Mouse (Mus musculus) left cerebral cortex, adult 2 months (tissue): ENCODE measurements around the gene Eef1g. TPM values are rescaled to one million over a fixed set of nuclear protein-coding genes. Genes with fewer than 3 reads are reported as not detected.

Source experiments
- DNase-seq, 2 experiments: peaks; one replicate each; pipeline ENCODE4 v3.0.0; 2021 to 2022; ENCODE audit warnings: low spot score in 2 of 2, mixed read lengths in 1 of 2; ENCODE audit errors: extremely low spot score in 1 of 2
- H3K27ac ChIP-seq: fragments of 200-600 bp; 2 replicates; pipeline ENCODE4 v1.8.1; 2022
- H3K4me3 ChIP-seq: fragments of 200-600 bp; 2 replicates; pipeline ENCODE4 v1.8.1; 2022
- CTCF ChIP-seq: fragments of 200-600 bp; IDR thresholded peaks from 2 replicates; pipeline ENCODE4 v1.8.1; 2022; ENCODE audit warnings: antibody characterized with exemption, mild to moderate bottlenecking, moderate library complexity
- intact Hi-C: fragments of 180-260 bp; cut with DNase I; formaldehyde crosslinking; loops from one replicate; pipeline ENCODE4 v1.15.1; 2025
- total RNA-seq, 2 experiments: library from RNA; stranded (reverse); gene quantifications; 2 replicates each; pipeline ENCODE4 v1.2.3; 2021

Eef1g gene
- total RNA-seq, 2 experiments from 2014 or later, result 228 to 236 TPM

DNA sequence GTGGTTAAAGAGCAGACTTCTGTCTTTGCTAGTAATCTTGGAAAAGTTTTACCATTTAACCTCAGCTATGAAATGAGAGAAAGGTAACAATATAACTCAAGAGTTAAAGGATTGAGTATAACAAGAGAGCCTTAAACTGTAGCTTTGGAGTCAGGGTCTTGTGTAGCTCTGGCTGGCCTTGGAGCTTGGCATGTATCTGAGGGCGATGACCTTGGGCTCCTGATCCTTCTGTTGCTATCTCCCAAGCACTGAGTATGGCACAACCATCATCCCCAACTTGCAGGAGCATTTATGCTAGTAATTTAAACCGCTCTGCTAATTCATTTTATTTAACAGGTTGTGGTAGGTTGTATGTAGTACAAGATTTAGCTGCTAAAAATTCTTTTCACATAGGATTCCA is 8.7 kb downstream of the Eef1g start:
- intact Hi-C loops, result loop anchor here (1.0 kb wide), 1 partner anchor 107 kb away; no protein-coding TSS in a partner anchor
- Histone ChIP-seq H3K4me3 (no peak overlapping the region), H3K27ac (no peak overlapping the region)
- DNase-seq, result no peak
- no peak for TF ChIP-seq CTCF

DNA sequence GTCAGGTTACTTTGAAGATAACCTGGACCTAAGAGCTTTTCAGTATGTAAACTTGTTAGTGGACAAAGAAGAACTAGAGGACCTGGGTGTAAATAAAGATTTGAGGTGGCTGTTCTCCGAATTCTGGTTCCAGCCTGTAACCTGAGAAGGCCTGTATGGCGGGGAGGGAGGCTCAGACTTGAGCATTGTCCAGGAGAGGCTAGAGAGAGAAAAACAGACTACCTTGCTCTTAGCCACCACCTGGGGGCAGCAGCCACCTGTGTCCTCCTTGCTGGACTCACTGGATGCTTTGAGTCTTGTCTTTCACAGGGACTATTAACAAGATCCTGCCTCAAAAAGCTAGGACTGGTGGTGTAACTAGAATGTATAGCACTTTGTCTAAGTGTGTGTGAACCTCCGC is 9.7 kb downstream of the Eef1g start:
- intact Hi-C loops, result loop anchor here (2.0 kb wide), 1 partner anchor 132 kb away; no protein-coding TSS in a partner anchor
- DNase-seq, result no peak
- peak; percentile 70 for TF ChIP-seq CTCF
- H3K27ac ChIP-seq, result no peak overlapping the region
- H3K4me3 ChIP-seq, result no peak overlapping the region

DNA sequence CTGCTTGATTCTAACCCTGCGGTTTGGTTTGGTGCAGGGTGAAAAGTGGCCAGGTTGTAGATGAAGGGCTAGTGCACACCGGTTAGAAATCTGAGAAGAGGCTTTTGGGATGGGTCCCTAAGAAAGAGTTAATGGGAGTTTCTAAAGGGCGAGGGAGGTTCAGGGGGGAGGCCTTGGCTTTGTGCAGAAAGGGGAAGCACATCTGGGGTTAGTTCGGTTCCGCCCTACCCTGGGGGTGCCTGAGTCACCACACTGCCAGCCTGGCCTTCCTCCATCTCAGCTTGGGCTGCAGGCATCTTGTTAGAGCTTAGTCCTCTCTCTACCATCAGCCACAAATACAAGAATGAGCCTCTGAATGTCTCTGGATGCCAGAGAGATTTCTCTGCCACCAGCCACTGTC is 13.9 kb downstream of the Eef1g start:
- no peak overlapping the region for H3K4me3 ChIP-seq
- H3K27ac ChIP-seq, result no peak overlapping the region
- intact Hi-C loops, result no loop called here
- DNase-seq, result no peak
- TF ChIP-seq CTCF, result no peak

DNA sequence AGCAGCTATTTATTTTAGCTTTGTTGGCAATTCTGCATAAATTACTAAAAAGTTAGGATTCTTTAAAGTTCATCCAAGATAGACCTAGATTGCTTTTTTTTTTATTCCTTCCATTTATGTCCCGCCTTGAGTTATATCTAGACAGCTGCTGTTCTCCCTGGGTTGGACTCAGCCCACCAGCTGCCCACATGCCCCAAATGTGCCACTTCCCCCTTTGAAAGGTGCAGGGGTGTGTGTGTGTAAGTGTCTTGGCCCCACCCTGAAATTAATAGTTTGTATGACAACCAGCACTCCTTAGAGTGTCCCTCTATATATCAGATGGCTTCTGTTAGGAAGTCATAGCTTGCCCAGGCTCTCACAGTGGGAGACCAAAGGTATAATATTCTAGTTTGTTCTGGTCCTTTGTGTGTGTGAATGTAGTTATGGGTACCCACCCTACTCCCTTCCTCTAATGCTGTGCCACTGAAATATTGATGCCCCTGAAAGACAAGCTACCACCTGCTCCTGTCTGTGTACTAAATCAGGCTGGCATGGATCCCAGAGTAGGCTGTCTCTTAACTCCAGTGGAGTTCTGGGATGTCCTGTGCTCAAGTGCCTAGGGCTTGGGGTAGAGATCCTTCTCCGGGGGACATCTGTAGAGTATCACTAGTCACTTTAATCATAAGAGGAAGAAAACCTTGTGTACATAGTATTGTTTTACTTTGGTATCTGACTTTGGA is 14.8 kb downstream of the Eef1g start:
- no peak for TF ChIP-seq CTCF
- Histone ChIP-seq H3K4me3 (no peak overlapping the region), H3K27ac (no peak overlapping the region)
- no peak for DNase-seq
- intact Hi-C loops, result no loop called here

DNA sequence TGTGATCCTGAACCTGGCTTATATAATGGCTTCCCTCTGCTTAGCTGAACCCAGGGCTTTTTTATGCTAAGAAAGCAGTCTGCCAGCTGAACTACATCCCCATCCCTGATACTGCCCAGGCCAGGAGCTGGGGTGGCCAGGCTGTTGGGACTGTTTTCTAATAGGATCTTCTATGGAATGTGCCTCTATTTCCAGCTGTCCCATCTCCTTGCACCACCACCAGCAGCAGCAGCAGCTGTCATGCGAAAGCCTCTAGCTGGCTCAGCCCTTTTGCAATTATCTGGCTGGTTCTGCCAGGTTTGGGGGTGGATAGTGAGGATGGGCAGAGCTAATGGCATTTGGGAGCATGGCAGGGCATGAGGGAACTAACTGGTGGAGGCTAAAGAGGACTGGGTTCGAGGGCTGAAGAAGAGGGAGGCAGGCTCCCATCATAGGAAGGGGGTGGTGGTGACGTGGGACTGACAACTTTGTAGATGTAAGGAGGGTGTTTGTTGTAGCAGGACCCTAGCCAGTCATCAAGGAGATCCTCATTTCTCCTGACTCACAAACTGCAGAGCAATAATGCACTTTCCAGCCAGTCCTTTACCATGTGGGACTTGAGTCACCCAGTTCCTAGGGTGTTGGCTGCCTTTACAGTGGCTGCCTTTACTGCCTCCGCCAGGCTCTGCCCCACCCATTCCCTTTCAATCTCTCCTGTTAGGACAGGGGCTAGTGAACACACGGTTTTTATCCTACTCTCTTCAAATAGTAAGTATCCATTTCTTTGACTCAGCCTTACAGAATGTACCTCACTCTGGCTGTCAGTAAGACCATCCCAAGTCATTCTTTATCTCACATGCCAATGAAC is 15.7 kb downstream of the Eef1g start:
- no peak overlapping the region for H3K4me3 ChIP-seq
- DNase-seq, result no peak
- H3K27ac ChIP-seq, result no peak overlapping the region
- intact Hi-C loops, result no loop called here
- no peak for TF ChIP-seq CTCF

DNA sequence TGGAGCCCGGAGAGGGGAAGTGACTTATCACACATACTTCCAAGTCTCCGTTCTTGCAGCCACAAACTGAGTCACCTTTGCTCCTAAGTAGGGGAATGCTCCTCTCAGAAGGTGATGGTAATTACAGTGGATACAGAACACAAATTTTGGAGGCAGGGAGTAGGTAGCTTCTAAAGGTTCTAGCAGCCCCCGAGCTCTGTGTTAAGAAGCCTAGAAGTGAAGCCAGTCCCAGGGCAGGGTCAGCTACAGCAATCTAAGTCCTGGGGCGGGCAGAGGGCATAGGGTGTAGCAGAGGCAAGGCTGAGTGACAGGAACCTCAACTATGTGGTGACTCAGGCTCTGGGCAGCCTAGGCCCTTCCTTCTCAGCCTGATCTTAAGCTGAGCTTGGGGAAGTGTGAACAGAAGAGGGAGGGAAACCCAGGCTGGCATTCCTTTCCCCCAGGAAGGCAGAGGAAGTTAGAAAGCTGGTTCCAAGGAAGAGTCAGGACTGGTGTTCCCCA is 16.4 kb downstream of the Eef1g start:
- intact Hi-C loops, result no loop called here
- H3K27ac ChIP-seq, result no peak overlapping the region

DNA sequence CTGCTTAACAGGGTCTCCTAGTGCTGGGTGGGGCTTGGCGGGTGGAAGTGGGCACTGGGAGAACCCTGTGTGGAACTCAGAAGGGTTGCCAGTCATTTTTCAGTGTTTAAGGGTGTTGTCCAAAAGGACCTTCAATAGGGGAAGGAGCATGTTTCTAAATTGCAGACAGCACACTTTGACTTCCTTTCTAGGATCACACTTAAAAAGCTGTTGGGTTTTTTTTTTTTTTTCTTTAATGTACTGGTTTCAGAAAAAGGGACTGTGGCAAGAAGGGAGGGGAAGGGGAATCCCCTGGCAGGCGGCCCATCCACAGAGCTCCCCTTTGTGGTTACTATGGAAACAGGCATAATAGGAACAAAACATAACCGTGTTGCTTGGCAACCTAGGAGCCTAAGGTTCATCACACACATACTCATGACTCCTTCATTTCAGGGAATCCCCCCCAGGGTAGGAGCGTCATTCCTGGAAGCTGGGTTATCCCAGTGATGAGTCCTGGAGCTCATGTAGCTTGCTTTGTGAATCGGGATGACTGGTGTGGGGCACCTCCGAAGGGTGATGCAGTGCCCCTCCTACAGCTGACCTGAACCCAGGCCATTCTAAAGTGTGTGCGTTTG is 17.5 kb downstream of the Eef1g start:
- no peak overlapping the region for H3K4me3 ChIP-seq
- no peak for DNase-seq
- intact Hi-C loops, result no loop called here
- no peak for TF ChIP-seq CTCF
- no peak overlapping the region for H3K27ac ChIP-seq

More for the DNA sequence above, 16.4 kb downstream of the Eef1g start:
- H3K4me3 ChIP-seq, result no peak overlapping the region
- no peak for TF ChIP-seq CTCF
- no peak for DNase-seq

DNA sequence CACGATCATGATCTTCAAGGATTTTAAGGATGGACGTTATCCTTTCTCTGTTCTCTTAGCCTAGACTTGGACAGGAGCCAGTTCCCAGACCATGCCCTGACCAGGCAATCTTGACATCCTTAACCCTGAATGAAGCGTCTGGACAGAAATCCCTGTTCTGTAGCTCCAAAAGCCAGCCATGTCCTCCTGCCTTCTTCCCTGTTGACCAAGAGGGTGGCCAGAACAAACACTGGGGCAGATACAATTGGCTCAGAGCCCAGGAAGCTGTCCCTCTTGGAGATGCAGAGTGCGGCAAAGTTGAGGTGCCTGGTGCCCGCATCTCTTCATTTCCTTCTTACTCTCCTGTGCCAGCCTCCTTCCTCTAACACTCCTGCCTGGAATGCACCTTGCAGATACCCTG is 19.1 kb downstream of the Eef1g start:
- no peak for TF ChIP-seq CTCF
- Histone ChIP-seq H3K4me3 (no peak overlapping the region), H3K27ac (no peak overlapping the region)
- intact Hi-C loops, result no loop called here
- DNase-seq, result no peak

DNA sequence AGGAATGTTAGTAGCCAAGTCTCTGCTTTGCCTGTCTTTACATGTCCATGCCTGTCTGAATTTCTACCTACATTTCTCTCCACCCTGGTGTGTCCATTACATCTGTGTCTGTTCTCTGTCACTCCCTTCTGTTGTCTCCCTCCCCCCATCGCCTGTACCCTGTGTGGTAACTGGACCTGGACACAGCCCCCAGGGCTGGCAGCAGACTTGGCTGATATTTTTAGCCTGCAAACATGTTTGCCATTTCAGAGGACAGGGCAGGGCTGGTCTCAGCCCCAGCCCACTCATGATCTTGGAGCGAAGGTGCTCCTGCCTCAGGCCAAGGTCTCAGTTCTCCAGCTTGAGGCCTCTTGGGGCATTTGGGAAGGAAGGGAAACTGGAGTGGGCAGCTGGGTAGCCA is 21.0 kb downstream of the Eef1g start:
- TF ChIP-seq CTCF, result no peak
- H3K27ac ChIP-seq, result no peak overlapping the region
- no peak for DNase-seq
- no peak overlapping the region for H3K4me3 ChIP-seq
- intact Hi-C loops, result no loop called here

DNA sequence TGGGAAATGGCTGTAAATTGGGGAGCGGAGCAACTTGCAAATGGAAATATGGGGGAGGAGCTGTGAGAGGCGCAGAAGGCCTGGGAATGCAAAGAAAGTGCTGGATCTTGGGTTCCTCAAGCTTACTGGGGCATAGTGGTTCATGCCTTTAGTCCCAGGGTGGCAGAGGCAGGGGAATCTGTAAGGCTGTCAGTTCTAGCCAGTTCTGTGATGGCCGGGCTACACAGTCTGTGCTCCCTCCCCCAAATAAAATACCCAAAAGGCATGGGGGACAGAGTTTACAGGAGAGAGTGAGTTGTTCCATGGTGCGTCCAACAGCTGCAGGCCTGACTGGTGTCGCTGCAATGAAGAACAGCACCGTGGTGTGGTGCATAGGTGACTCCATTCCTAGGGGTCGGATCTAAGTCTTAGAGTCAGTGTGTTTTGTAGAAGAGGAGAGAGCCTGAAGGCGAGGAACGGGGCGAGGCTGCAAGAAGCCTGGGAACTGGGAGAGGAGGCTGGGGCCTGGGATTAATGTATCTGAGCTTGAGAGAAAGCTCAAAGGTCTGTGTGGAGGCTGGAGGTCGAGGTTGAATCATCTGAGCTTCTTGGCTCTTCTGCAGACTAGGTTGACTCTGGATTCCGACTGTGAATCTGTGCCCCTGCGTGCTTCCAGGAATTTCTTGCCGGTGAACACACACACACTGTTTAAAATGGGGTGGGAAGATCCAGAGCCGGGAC is 21.7 kb downstream of the Eef1g start:
- no peak overlapping the region; the same call in 1 of the 2 replicates for H3K27ac ChIP-seq
- DNase-seq, result no peak

DNA sequence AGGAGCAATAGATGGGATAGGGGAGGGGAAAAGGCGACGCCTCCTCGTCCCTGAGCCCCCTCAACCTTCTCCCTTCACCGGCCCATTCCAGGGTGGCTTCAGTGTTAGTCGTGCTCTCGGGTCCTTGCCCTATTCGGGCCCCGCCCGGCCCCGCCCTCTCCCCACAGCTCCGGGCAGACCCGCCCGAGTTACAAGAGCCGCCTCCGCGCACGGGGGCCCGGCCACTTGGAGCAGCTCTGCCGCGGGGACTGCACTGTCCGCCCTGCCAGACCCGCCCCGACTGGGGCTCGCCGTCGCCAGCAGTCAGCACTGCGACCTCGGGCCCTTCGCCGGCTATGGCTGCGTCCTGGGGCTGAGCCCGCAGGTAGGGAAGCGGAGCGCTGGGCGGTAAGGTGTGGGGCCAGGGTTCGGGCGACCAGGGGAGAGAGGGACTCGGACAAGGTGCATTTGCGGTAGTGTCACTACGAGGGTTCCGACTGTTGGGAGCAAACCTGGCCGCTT is 22.3 kb downstream of the Eef1g start, which contains the start of gene Ahnak:
TSS of gene Ahnak (plus strand) at position 219 of the 501 bp plus-strand sequence.
- intact Hi-C loops, result no loop called here
- peak within 1 kb of the TSS; percentile 78 for H3K27ac ChIP-seq

More for the DNA sequence above, 21.7 kb downstream of the Eef1g start:
- TF ChIP-seq CTCF, result no peak
- H3K4me3 ChIP-seq, result peak overlapping the region; percentile 57
- intact Hi-C loops, result no loop called here

More for the DNA sequence above, 22.3 kb downstream of the Eef1g start, which contains the start of gene Ahnak:
- no peak for TF ChIP-seq CTCF
- no peak for DNase-seq
- peak within 1 kb of the TSS; percentile 57 for H3K4me3 ChIP-seq
